ENCODE assay signal across 8 mouse cellular contexts in genomic region chr4:130174335-130175031, GRCm38 (mm10). TPM values are rescaled to one million over a fixed set of nuclear protein-coding genes. Genes with fewer than 3 reads are reported as not detected.
DNase-seq lines count a peak whose midpoint lies in the region; ATAC-seq lines count a peak whose summit lies in the region.

No protein-coding gene starts in this region.

- peaks cover 63% of the 10 kb centered on the region for H3K27me3 ChIP-seq in midbrain, embryonic 10.5 days (ENCODE audit: low read depth, poor library complexity, severe bottlenecking)

- no peaks in the 10 kb centered on the region for H3K9me3 ChIP-seq in midbrain, embryonic 10.5 days (replicated peaks)

- H3K36me3 ChIP-seq in midbrain, embryonic 10.5 days, result no peaks in the 10 kb centered on the region

- H3K4me1 ChIP-seq in midbrain, embryonic 10.5 days, result peaks cover 48% of the 10 kb centered on the region

- intact Hi-C loops in heart, postnatal 14 days (cut with DNase I), result no loop called here

- peak overlapping the region; percentile 65 for H3K27ac ChIP-seq in midbrain, embryonic 10.5 days (replicated peaks)

- peak overlapping the region; percentile 45 for H3K4me3 ChIP-seq in midbrain, embryonic 10.5 days

- 4% methylated on average over 25 of the region's 25 CpGs for WGBS in midbrain, embryonic 10.5 days

- peak; percentile 79 for ATAC-seq in erythroblast, adult 5-6 weeks (replicated peaks; ENCODE audit: low FRiP score, poor library complexity, severe bottlenecking)

- peak; percentile 68 for DNase-seq in spleen, adult 12 weeks (ENCODE audit: low spot score)
- DNase-seq in spleen, adult 18-20 months, result no peak
- peak; percentile 75 to 78 for DNase-seq in heart, postnatal 14 days
- peak; percentile 78 to 88 for DNase-seq in kidney, postnatal 4 days
- peak; percentile 44 for DNase-seq in midbrain, embryonic 10.5 days (ENCODE audit: low spot score)
- peak; percentile 38 for DNase-seq in testis, postnatal 14 days (ENCODE audit: low spot score)
- DNase-seq in layer of hippocampus, adult 9-10 months (ENCODE audit: low spot score), result no peak

RNA-seq across cellular contexts. Expression of gene Tinagl1, which starts 0.4 kb away (rescaled TPM):
- total RNA-seq in erythroblast, adult 5-6 weeks (2015; ENCODE audit: low replicate concordance), result 67.6 and 69.8 TPM in 2 replicates
- total RNA-seq in erythroblast, adult 5-6 weeks (2017; ENCODE audit: low replicate concordance), result 95.4 and 126 TPM in 2 replicates
- 10 to 100 TPM; 67.5 to 74.6 TPM for total RNA-seq in heart, postnatal 14 days (2021)
- polyA plus RNA-seq in midbrain, embryonic 10.5 days (2016; fragmentation: Nextera tagmentation; extraction: Ambion mirVana), result 7.4 and 7.5 TPM in 2 replicates

RNA-seq across cellular contexts. Expression of gene Hcrtr1, which starts 35.3 kb away (rescaled TPM):
- total RNA-seq in erythroblast, adult 5-6 weeks (2015; ENCODE audit: low replicate concordance), result not detected in 2 replicates
- not detected in 2 replicates for total RNA-seq in erythroblast, adult 5-6 weeks (2017; ENCODE audit: low replicate concordance)
- under 1 TPM in 1 of 2 experiments, not detected in 1; 0.12 TPM for total RNA-seq in heart, postnatal 14 days (2021)
- 0.23 and 0.31 TPM in 2 replicates for polyA plus RNA-seq in midbrain, embryonic 10.5 days (2016; fragmentation: Nextera tagmentation; extraction: Ambion mirVana)

RNA-seq across cellular contexts. Expression of gene Gm853, which starts 47.7 kb away (rescaled TPM):
- not detected in 2 replicates for total RNA-seq in erythroblast, adult 5-6 weeks (2015; ENCODE audit: low replicate concordance)
- not detected in 2 replicates for total RNA-seq in erythroblast, adult 5-6 weeks (2017; ENCODE audit: low replicate concordance)
- not detected for total RNA-seq in heart, postnatal 14 days (2021)
- 0.31 TPM in 1 of 2 replicates, not detected in the other for polyA plus RNA-seq in midbrain, embryonic 10.5 days (2016; fragmentation: Nextera tagmentation; extraction: Ambion mirVana)

Comparison
In these comparisons a context has a peak if more than half of its experiments do, and no peak if none do; other contexts are left out.
1. DNase-seq: peak in spleen, adult 12 weeks (single experiment), heart, postnatal 14 days (2 of 2), kidney, postnatal 4 days (2 of 2), midbrain, embryonic 10.5 days (single experiment) and testis, postnatal 14 days (single experiment); none in spleen, adult 18-20 months (0 of 2) and layer of hippocampus, adult 9-10 months (single experiment).